Mouse (Mus musculus): ENCODE measurements around the gene Fstl4.

Fstl4 gene

DNA sequence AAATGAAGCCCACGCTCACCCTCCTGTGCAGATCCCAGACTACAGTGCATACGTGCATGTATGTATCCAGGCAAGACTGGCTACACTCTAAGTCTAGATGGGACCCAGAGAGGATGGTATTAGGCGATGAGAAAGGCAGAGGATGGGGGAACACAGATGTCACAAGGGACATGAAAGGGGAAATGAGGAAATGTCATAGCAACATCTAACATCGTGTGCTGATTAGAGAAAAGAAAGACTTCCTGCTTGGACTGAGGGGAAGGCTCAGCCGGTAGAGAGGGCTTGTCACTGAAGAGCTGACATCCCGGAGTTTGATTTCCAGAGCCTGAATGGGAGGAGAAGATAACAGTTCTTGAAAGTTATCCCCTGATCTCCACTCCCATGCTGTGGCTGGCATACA lies 150.0 kb downstream of the Fstl4 start:
- no peak for DNase-seq (ENCODE audit: low spot score)

DNA sequence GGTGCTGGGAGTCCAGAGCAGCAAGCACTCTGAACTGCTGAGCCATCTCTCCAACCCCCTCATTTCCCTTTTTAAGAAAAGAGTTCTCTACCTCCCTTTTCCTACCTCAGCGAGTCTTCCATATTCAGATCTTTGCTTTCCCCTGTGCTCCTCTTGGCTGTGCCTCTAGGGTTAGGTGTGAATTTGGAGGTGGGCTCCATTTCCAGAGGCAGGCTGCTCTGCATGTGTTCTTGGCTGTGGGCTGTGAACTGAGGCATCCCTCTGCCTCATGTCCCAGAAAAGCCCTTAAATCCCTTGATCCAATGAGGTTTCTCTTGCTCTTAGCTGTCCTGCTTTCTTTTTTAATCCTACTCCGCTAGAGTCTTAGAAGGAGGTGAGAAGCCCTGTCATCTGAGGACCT lies 151.2 kb downstream of the Fstl4 start:
- no peak for DNase-seq (ENCODE audit: low spot score)

DNA sequence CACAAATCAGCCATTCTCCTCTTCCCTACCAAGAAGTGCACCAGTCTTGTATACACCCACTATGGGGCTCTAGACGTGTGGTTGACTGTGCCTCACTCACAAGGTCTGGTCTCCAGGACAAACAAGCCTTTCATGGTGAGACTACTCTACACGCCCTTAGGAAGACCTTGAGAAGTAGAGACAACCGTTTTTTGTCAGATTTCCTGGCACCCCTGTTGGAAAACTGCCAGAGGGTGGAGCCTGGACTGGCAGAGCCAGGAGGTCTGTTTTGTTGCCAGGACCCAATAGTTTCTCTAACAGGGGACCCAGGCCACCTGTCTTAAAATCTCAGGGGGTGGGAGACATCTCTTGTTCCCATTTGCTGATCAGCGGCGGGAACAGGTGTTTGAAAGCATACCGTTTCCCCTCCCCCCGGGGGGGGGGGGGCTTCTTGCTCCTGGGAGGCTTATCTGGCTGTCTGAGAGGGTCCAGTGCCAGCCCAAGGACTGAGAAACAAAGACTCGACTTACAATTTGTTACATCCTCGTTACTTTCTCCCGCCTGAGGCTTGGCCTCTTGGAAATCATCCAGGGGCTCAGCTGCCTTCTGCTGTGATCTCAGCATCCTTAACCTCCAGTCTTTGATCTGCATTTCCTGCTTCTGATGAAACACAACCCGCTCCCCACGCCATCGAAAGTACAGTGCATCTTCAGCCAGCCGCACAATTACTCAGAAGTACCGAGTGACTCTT lies 155.0 kb downstream of the Fstl4 start:
- DNase-seq (ENCODE audit: low spot score), result no peak

DNA sequence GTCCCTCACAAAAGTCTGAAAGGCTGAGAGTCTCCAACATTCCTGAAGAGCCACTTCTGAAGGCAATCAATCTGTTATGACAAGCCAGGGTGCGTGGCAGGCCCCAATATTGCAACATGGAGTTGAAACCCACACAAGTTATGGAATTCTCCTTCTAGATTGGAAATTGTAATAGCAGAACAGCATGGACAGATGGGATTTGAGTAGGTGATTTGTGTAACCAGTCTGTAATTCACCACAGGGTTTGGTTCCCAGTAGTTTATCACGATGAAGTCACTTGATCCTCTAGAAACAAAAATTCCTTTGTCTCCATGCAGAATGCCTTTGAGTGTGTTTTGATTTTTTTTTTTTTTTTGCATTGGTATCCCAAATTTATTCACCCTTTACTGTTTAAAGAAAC lies 159.8 kb downstream of the Fstl4 start:
- no peak for DNase-seq (ENCODE audit: low spot score)

DNA sequence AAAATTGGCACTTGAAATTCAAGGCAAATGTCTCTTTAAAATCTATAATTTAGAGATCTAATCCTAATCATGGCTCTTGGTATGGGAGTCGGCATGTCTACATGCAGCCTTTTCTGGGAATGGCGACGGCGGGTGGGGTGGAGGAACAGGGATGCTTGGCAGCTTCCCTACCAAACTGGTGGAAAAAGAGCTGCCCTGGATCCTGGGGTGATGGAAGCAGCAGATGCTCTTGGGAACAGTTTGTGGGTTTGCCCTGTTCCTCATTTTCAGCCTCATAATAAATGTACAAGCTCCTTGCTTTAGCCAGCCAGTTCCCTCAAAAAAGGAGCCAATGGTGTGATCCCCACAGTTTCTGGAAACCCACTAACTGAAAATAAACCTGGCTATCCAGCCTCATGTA lies 163.9 kb downstream of the Fstl4 start:
- DNase-seq (ENCODE audit: low spot score), result no peak

DNA sequence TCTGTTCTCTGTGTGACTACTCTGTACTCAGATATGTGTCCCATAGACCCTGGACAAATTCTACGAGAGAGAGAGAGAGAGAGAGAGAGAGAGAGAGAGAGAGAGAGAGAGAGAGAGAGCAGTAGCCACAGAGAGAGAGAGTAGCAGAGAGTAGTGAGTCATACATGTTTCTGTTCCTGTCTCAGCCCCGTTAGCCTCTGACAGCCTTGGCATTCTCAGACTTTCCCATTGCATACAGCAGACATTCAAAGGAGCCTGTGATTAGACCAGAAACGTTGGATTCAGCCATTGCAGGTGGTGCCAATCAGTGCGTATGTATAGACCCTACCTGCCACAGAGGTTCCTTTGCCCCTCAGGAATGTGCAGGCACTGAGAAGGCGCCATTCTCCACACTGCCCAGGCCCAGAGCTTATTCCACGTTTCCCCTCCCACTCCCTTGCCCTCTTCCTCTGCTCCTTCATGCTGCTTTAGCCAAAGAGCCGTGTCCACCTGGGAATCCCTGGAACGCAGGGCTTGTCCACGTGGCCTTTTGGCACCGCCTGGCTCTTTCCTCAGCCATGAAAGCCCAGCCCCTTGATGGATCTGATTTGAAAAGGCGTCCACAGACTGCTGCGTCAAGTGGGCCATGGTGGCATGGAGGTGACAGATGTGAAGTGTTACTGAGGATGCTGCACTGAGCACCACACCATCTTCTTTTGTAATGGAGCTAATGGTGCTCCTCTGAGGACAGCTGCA lies 175.1 kb downstream of the Fstl4 start:
- no peak for DNase-seq (ENCODE audit: low spot score)

DNA sequence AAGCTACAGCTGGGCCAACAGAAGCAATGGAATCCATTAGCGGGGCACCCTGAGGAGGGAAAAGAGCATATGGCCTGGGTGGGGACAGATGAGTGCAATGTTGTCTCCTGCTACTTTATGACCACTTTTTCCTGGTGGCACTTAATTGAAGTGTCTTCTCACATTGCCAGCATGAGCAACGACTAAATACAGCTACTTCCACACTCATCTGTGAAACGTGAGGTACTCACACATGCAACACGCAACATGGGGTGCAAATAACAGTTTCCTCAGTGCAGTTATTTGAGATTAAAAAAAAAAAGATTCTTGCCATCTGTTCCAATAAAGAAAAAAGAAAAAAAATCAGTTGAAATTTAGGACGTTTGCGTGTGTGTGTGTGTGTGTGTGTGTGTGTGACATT lies 178.5 kb downstream of the Fstl4 start:
- no peak for DNase-seq (ENCODE audit: low spot score)

DNA sequence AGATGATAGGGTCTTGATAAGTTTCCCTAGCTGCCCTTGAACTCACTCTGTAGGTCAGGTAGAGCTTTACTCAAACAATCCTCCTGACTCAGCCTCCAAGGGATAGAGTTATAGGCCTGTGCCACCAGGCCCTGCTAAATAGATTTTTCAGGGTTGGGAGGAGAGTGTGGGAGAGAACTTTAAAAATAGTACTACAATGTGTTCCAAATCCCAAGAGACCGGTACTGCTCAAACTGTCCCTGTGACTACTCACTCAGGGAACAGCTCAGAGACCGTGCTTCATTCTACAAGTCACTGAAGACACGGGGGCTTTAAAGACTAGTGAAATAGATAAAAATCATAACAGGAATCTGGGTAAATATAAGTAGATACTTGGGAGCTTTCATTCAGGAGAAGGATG lies 190.6 kb downstream of the Fstl4 start:
- DNase-seq (ENCODE audit: low spot score), result no peak

DNA sequence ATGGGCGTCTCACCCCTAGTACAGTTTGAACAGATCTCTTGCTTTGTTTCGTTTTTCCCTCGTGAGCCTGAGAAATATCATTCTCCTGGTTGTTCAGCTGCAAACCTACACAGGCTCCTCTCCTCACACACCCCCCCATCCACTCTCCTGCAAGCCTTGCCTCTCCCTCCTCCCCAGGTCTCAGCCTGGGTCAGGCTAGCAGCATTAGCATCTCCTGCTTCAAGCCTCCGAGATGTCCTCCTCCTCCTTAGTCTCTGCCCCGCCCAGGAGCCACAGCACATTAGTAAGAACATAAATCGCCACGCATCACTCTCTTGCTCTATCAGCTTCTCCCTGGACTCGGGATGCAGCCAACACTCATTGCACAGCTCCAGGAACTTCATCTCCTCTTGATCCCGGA lies 204.4 kb downstream of the Fstl4 start:
- no peak for DNase-seq (ENCODE audit: low spot score)

DNA sequence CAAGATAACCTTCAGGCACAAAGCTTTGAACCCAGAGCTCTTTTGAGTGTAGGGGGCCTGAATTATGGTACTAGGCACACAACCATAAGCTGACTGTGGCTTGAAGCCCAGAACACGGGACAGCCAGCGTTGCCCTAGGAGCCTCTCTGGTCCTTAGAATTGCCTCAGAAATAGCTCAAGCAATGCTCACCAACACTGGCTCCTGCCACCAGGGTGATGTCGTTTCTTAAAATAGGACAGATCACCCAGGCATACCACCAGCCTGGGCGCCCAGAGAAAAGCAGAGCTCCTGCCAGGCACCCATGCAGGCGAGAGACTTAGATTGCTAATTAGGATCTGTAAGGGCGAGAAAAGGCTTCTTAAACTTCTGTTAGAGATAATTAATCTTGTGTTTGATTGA lies 206.0 kb downstream of the Fstl4 start:
- no peak for DNase-seq (ENCODE audit: low spot score)

DNA sequence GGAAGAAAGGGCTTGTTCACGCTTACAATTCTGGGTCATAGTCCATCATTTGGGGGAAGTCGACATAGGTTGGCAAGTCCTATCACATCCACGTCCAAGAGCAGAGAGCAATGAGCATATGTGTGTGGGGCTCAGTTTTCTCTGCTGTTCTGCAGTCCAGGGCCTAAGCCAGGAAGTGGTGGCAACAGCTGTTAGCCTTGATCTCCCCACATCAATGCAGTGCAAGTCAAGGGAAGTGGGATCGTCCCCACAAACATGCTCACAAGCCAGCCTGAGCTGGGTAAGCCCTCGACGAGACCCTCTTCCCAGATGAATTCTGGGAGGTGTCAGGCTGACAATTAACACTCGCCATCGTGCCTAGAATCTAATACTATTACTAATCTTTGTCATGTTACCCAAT lies 222.6 kb downstream of the Fstl4 start:
- DNase-seq (ENCODE audit: low spot score), result no peak

DNA sequence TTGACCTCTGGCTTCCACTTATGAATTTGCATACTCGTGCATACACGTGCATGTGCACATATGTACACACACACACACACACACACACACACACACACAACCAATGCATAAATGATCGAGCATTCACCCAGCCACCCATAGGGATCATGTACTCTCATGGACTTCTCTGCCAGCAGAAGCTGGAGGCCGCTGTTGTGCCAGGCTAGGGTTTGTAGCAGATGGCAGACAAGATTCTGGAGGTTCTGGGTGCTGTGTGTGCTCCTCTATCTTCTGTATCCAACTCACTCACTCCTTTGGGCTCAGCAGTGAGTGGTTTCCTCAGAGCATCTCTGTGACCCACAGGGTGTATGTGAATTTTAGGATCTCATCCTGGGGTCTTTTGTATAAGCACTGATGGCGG lies 230.3 kb downstream of the Fstl4 start:
- no peak for DNase-seq (ENCODE audit: low spot score)

DNA sequence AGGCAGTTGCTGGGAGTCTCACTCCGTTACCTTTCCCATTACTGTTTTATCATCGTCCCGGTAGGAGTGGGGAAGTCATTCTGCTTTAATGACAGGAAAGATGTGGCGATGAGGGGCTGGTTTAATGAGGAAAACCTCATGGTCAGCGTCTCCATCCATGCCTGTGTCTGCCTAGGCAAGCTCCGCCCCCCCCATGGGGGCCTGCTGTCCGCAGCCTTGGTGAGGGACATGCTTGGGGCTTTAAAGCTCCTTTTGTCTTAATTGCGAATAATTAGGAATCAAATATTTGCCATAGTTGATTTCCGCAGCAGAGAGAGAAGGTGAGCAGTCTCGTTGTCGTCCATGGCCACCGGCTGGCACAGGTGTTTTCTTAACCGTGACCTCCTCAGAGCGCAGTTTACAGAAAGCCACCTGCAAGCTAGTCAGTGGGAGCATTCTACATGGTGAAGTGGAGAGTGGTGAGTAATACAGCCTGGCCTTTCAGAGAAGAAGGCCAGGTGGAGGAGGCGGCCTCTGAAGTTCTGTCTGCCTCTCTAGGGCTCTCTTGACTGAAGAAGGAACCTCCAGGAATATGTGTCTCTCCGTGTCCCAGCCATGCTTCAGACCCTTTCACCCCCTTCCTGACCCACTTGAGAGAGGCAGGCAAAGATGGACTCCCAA lies 232.1 kb downstream of the Fstl4 start:
- DNase-seq (ENCODE audit: low spot score), result no peak

DNA sequence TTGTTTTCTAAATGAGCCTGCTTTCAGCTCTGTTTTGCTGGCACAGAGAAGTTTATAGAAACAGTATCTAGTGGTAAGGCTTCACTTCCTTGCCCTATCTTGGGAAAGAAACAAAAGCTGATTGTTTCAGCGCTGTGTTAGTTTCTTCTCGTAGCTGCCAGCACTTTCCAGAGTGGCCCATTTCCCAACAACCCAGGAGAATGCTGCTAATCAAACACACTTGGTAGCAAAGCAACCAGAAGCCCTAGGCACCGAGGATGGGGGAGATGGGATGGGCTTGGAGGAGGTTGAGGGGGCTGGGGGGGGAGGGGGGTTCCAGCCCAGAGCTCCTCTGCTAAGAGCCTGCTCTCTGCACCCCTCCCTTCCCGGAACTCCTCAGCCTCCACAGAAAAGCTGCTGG lies 233.0 kb downstream of the Fstl4 start:
- no peak for DNase-seq (ENCODE audit: low spot score)

DNA sequence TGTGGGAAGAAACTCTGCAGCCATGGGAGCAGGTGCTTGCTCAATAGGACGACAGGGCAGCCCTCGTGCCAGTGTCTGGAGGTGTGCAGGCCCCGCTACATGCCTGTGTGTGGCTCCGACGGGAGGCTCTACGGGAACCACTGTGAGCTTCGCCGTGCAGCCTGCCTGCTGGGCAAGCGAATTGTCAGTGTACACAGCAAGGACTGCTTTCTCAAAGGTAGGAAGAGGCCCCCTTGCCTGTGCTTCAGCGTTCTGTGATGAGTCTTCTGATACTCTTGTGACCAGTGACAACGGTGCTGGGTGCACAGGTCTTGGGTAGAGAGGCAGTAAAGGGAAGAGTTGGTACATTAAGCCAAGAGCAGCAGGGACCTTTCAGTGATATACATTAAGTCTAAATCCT lies 235.8 kb downstream of the Fstl4 start:
- no peak for DNase-seq (ENCODE audit: low spot score)

DNA sequence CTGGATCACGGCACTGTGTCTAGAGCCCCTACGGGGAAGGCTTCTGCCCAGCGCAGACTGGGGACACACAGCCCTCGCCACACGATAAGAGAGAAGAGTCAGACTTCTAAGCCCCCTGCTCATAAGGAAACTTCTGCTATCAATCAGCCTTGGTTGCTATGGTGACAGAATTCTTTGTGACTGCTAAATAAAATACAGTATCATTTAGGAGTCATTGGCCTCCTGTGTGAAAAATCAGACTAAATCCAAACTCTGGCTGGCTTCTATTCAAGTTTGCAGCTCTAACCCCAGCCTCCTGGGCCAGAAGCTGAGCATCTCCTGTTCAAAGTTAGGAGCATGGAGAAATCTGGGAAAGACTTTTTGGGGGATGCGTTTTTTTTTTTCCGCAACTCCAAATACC lies 238.9 kb downstream of the Fstl4 start:
- no peak for DNase-seq (ENCODE audit: low spot score)

DNA sequence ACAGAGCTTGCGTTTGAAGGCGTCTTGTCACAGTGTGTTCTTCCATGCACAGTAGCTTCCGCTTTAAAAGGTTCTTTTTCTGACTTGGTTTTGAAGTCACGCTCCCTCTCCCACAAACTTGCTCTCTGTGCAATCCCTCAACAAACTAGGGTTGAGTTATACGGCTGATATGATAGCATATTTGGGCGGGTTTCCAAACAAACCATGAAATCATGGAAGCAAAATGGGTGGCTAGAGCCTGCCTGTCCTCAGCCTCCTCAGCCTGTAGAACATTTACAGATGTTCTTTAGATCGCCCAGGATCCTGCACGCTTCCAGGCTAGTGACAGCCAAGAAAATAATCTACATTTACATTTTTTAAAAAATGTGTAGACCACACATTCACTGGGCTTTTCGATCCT lies 239.4 kb downstream of the Fstl4 start:
- DNase-seq (ENCODE audit: low spot score), result no peak

DNA sequence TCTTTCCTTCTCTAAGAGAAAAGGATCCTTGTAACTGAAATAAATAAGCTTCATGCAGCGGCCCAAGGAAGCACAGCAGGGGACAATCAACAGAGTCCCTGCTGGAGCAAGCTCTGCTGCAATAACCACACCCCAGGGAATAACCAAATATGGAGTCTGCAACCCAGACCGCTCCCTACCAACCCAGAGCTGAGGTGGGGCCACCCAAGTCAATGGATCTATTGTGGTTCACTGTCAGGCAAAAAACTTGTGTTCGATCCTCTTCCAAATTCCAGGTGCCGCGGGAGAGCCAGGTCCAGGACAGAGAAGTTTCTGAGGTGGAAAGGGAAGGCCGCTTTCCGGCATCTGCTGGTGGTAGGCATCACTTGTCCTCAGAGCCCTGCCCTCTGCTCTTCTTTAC lies 245.2 kb downstream of the Fstl4 start:
- DNase-seq (ENCODE audit: low spot score), result no peak

DNA sequence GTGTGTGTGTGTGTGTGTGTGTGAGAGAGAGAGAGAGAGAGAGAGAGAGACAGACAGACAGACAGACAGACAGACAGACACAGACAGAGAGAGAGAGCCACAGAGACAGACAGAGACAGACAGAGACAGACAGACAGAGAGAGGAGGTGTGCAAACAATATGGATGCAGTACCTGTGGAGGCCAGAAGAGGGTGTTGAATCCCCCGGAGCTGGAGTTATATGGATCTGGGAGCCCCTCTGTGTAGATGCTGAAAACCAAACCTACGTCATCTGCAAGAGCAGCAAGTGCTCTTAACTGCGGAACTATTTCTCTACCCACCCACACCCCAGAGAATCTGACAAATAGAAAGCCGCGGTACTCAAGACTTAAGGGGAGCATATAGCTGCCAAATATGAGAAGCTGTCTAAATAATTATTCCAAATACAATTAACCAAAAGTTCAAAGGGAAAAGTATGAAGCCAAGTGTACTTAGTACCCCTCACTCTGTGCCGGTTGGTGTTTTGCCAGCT lies 247.6 kb downstream of the Fstl4 start:
- no peak for DNase-seq (ENCODE audit: low spot score)

DNA sequence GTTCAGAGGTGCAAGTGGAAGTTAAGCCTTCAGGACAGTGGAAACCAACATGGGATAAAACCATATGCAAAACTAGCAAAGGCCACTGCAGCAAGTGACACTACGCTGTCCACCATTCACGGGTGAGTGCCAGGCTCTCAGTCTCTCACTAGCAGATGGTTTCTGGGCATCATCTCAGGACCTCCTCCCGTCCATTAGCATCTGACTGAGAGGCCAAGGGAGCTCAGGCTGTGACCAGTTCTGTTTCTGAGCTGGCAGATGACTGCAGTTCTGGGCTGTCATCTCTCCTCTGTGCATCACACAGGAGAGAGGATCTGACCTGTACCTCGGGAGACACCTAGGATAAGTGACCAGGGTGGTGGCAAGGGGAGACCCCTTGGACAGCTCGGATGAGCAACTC lies 249.5 kb downstream of the Fstl4 start:
- DNase-seq (ENCODE audit: low spot score), result no peak

DNA sequence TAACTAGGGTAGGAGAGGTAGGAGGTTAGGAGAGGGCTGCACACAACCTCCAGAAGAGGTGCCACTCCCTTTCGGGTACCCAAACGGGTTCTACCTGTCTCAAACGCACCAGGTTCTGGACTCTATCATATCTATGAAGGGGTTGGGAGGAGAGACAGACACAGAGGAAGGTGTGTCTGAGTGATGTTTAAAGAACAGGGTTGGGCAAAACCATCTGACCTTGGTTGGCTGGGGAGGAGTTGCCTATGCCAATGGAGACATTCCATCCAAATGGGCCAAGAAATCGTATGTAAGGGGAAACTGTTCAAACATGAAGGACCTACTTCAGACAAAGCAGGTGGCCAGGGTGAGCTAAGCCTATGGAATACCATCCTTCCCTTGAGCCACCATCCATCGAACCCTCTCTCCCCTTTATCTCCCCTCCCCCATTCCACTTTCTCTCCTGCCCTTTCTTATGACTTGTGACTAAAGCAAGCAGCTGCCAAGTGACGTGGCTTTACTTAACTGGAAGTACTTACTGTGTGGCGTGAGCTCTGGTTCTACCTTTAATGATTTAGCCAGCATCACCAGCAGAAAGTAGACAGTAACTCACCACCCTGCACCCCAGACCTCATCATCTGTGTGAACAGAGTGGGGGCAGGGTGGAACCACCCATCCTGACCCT lies 252.1 kb downstream of the Fstl4 start:
- DNase-seq (ENCODE audit: low spot score), result no peak

DNA sequence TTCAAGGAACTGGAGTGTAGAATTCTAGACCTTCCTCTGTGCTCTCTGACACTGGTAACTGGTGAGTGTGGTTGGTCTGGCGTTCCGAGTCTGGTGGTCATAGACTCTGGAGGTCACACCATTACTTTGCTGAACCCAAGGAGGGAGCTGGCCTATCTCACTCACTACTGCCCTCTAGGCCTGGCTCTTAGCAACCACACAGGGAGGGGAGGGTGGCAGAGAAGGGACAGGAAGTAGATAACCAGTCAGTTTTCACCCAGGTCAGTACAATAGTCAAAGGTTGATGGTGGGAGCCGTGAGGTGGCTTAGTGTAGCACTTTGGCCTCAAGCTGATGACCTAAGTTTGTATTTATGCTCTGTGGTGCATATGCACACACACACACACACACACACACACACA lies 255.1 kb downstream of the Fstl4 start:
- DNase-seq (ENCODE audit: low spot score), result no peak

DNA sequence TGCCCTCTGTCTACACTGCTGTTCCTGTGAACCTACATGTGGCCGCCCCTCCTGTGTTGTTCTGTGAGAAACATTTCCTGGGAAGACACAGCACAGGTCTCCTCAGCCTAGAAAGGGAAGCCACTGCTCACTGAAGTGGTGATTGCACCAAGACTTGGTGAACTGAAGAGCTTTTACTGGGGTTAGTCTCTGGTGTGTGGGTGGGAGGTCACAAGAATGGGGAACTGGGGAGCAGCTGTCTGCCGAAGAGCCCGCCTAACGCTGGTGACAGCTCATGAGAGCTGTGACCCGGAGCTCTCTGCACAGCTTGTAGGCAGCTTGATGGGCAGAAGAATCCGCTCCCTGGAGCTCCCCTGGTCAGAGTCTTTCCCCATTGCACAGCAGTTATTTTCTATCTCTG lies 260.0 kb downstream of the Fstl4 start:
- peak; percentile 5 for DNase-seq (ENCODE audit: low spot score)
